Mouse (Mus musculus) liver, postnatal 0 days (tissue): ENCODE measurements around the gene Irf3. TPM values are rescaled to one million over a fixed set of nuclear protein-coding genes. Genes with fewer than 3 reads are reported as not detected.

Source experiments
- ATAC-seq: fragments of 200-750 bp; cut with Nextera tagmentation; 2 replicates; pipeline ENCODE4 v1.8.0; 2017; ENCODE audit warnings: mild to moderate bottlenecking, moderate library complexity
- DNase-seq: peaks from one replicate; pipeline ENCODE4 v3.0.0-alpha.2; 2016
- H3K27ac ChIP-seq: fragments of 300-500 bp; sonication (generic); 2 replicates; pipeline ENCODE4 v1.5.1; 2014; ENCODE audit warnings: antibody characterized with exemption, moderate library complexity, mild to moderate bottlenecking, low read depth
- H3K27me3 ChIP-seq: fragments of 300-500 bp; sonication (generic); 2 replicates; pipeline ENCODE4 v1.6.1; 2014; ENCODE audit warnings: low read length, control low read depth, mixed read lengths; ENCODE audit not compliant: insufficient read depth
- H3K36me3 ChIP-seq: fragments of 300-500 bp; sonication (generic); replicated peaks from 2 replicates; pipeline ENCODE4 v1.6.1; 2014; ENCODE audit warnings: mild to moderate bottlenecking, control low read depth, low read length, moderate library complexity, mixed read lengths; ENCODE audit not compliant: insufficient read depth
- H3K4me1 ChIP-seq: fragments of 300-500 bp; sonication (generic); 2 replicates; pipeline ENCODE4 v1.6.1; 2014; ENCODE audit warnings: antibody characterized with exemption, mild to moderate bottlenecking, control low read depth; ENCODE audit not compliant: insufficient read depth
- H3K4me2 ChIP-seq: fragments of 300-500 bp; sonication (generic); 2 replicates; pipeline ENCODE4 v1.6.1; 2014; ENCODE audit warnings: low read depth, mild to moderate bottlenecking, low read length, moderate library complexity, mixed read lengths
- H3K4me3 ChIP-seq: fragments of 300-500 bp; sonication (generic); 2 replicates; pipeline ENCODE4 v1.5.1; 2014; ENCODE audit warnings: low read depth, low read length
- H3K9ac ChIP-seq: fragments of 300-500 bp; sonication (generic); replicated peaks from 2 replicates; pipeline ENCODE4 v1.6.1; 2014; ENCODE audit warnings: mild to moderate bottlenecking, moderate library complexity
- H3K9me3 ChIP-seq: fragments of 300-500 bp; sonication (generic); 2 replicates; pipeline ENCODE4 v1.6.1; 2016; ENCODE audit warnings: mild to moderate bottlenecking, control low read depth, low read length, mixed read lengths
- CTCF ChIP-seq: sonication (generic); IDR thresholded peaks from 2 replicates; pipeline ENCODE4 v1.5.1; 2016; ENCODE audit warnings: antibody characterized with exemption, low read depth
- EP300 ChIP-seq: IDR thresholded peaks from 2 replicates; pipeline ENCODE4 v1.6.1; 2016; ENCODE audit warnings: antibody characterized with exemption, low read depth, mild to moderate bottlenecking
- WGBS: fragments of 180-500 bp; shearing (Covaris S2); extraction: QIAGEN DNeasy Blood & Tissue Kit; methylation state at CpG from one replicate; pipeline ENCODE4 v1.1.7; 2014; ENCODE audit not compliant: insufficient replicate concordance; 5-methylcytosine and 5-hydroxymethylcytosine counted together
- polyA plus RNA-seq: library from polyadenylated mRNA; unstranded; fragments of >200 nt; fragmentation: Nextera tagmentation; extraction: Ambion mirVana; gene quantifications from 2 replicates; pipeline ENCODE4 v1.2.1, GENCODE M21; 2015

Gene Irf3
- polyA plus RNA-seq, 1 experiment from 2014 or later, result 35.9 TPM

GRCm38 (mm10) chr7:45029995-45030394 lies 32.5 kb downstream of the Irf3 start:
- peaks cover 59% of the 10 kb centered on the region for H3K36me3 ChIP-seq

GRCm38 (mm10) chr7:45030857-45031256 lies 33.4 kb downstream of the Irf3 start:
- H3K4me1 ChIP-seq, result peaks cover under 1% of the 10 kb centered on the region; the same call in 1 of the 2 replicates

More at GRCm38 (mm10) chr7:45029995-45030394, 32.5 kb downstream of the Irf3 start:
- no peak for ATAC-seq
- Histone ChIP-seq H3K27ac (no peak overlapping the region), H3K27me3 (no peaks in the 10 kb centered on the region), H3K9me3 (no peaks in the 10 kb centered on the region), H3K4me2 (no peak overlapping the region), H3K4me1 (peaks cover 3% of the 10 kb centered on the region; the same call in 1 of the 2 replicates), H3K4me3 (no peak overlapping the region), H3K9ac (no peak overlapping the region)
- DNase-seq, result no peak
- TF ChIP-seq CTCF (no peak), EP300 (no peak)
- WGBS, result 88% methylated on average over 6 of the region's 6 CpGs

GRCm38 (mm10) chr7:45033722-45034359 lies 36.4 kb downstream of the Irf3 start:
- WGBS, result 90% methylated on average over 19 of the region's 19 CpGs
- H3K36me3 ChIP-seq, result peaks cover 66% of the 10 kb centered on the region
- TF ChIP-seq CTCF (no peak), EP300 (no peak)

More at GRCm38 (mm10) chr7:45030857-45031256, 33.4 kb downstream of the Irf3 start:
- ATAC-seq (no peak), DNase-seq (no peak)
- Histone ChIP-seq H3K27ac (no peak overlapping the region), H3K27me3 (no peaks in the 10 kb centered on the region), H3K9ac (no peak overlapping the region), H3K4me3 (no peak overlapping the region), H3K36me3 (peaks cover 67% of the 10 kb centered on the region), H3K9me3 (no peaks in the 10 kb centered on the region), H3K4me2 (no peak overlapping the region)
- TF ChIP-seq EP300, result no peak
- no peak for TF ChIP-seq CTCF
- 93% methylated on average over 8 of the region's 8 CpGs for WGBS

GRCm38 (mm10) chr7:45035631-45036030 lies 38.2 kb downstream of the Irf3 start:
- ATAC-seq (no peak), DNase-seq (no peak)
- Histone ChIP-seq H3K4me2 (no peak overlapping the region), H3K36me3 (peaks cover 60% of the 10 kb centered on the region), H3K9me3 (no peaks in the 10 kb centered on the region), H3K27ac (no peak overlapping the region), H3K4me3 (no peak overlapping the region), H3K27me3 (no peaks in the 10 kb centered on the region), H3K9ac (no peak overlapping the region), H3K4me1 (no peaks in the 10 kb centered on the region)
- WGBS, result 86% methylated on average over 3 of the region's 3 CpGs
- TF ChIP-seq CTCF, result no peak
- no peak for TF ChIP-seq EP300

More at GRCm38 (mm10) chr7:45033722-45034359, 36.4 kb downstream of the Irf3 start:
- H3K4me2 ChIP-seq, result no peak overlapping the region
- no peak overlapping the region for H3K27ac ChIP-seq
- no peaks in the 10 kb centered on the region for H3K27me3 ChIP-seq
- no peaks in the 10 kb centered on the region for H3K9me3 ChIP-seq
- H3K4me3 ChIP-seq, result no peak overlapping the region
- no peak overlapping the region for H3K9ac ChIP-seq
- DNase-seq, result no peak
- H3K4me1 ChIP-seq, result no peaks in the 10 kb centered on the region
- ATAC-seq, result no peak

- no peak overlapping the region for H3K4me2 ChIP-seq
- H3K4me1 ChIP-seq, result no peaks in the 10 kb centered on the region
- no peak for TF ChIP-seq EP300
- TF ChIP-seq CTCF, result no peak
- peaks cover 63% of the 10 kb centered on the region for H3K36me3 ChIP-seq
- ATAC-seq (no peak), DNase-seq (no peak)
- H3K9ac ChIP-seq, result no peak overlapping the region
- H3K27me3 ChIP-seq, result no peaks in the 10 kb centered on the region
- H3K9me3 ChIP-seq, result no peaks in the 10 kb centered on the region
- H3K4me3 ChIP-seq, result no peak overlapping the region
- no peak overlapping the region for H3K27ac ChIP-seq
- 80% methylated on average over 11 of the region's 11 CpGs for WGBS
Observed at GRCm38 (mm10) chr7:45036702-45037101, 39.3 kb downstream of the Irf3 start.

- 57% methylated on average over 7 of the region's 7 CpGs for WGBS
- Histone ChIP-seq H3K4me2 (no peak overlapping the region), H3K9ac (no peak overlapping the region), H3K27me3 (no peaks in the 10 kb centered on the region), H3K4me3 (no peak overlapping the region), H3K36me3 (peaks cover 67% of the 10 kb centered on the region), H3K27ac (no peak overlapping the region), H3K4me1 (no peaks in the 10 kb centered on the region), H3K9me3 (no peaks in the 10 kb centered on the region)
- peak; percentile 79 for DNase-seq
- peak; percentile 81 for ATAC-seq
- TF ChIP-seq EP300 (no peak), CTCF (peak; percentile 89)
Observed at GRCm38 (mm10) chr7:45037720-45038361, 40.4 kb downstream of the Irf3 start.
